8 mouse cellular contexts compared by ENCODE assay signal in genomic region chr4:86574939-86575282, GRCm38 (mm10). TPM values are rescaled to one million over a fixed set of nuclear protein-coding genes. Genes with fewer than 3 reads are reported as not detected.
A peak's percentile ranks its signal among the peaks of the same experiment; 100 is the strongest.
DNase-seq lines count a peak whose midpoint lies in the region; ATAC-seq and TF ChIP-seq lines count a peak whose summit lies in the region.

No protein-coding gene starts in this region.

- TF ChIP-seq EP300 in liver, embryonic 14.5 days (IDR thresholded peaks at IDR 0.05; ENCODE audit: low read depth), result no peak

- H3K9me3 ChIP-seq in heart, embryonic 13.5 days, result no peaks in the 10 kb centered on the region
- H3K9me3 ChIP-seq in ES-E14 (ENCODE audit: control insufficient read depth, insufficient read depth, low read depth, low read length), result no peaks in the 10 kb centered on the region
- H3K9me3 ChIP-seq in forebrain, embryonic 14.5 days (replicated peaks; ENCODE audit: control insufficient read depth, low read length), result no peaks in the 10 kb centered on the region
- no peaks in the 10 kb centered on the region for H3K9me3 ChIP-seq in liver, embryonic 14.5 days (ENCODE audit: control insufficient read depth, low read length)

- peaks cover 17% of the 10 kb centered on the region for H3K36me3 ChIP-seq in heart, embryonic 13.5 days
- H3K36me3 ChIP-seq in ES-E14 (ENCODE audit: control insufficient read depth, insufficient read depth, low read length, poor library complexity, severe bottlenecking), result no peaks in the 10 kb centered on the region
- H3K36me3 ChIP-seq in forebrain, embryonic 14.5 days (ENCODE audit: control insufficient read depth, insufficient read depth, low read length), result peaks cover 10% of the 10 kb centered on the region
- peaks cover 2% of the 10 kb centered on the region; the same call in 1 of the 2 replicates for H3K36me3 ChIP-seq in liver, embryonic 14.5 days (replicated peaks; ENCODE audit: control insufficient read depth, insufficient read depth, low read depth)

- H3K27me3 ChIP-seq in heart, embryonic 13.5 days (replicated peaks), result no peaks in the 10 kb centered on the region
- no peaks in the 10 kb centered on the region for H3K27me3 ChIP-seq in forebrain, embryonic 14.5 days (replicated peaks; ENCODE audit: control insufficient read depth, insufficient read depth, low read length)
- peaks cover 2% of the 10 kb centered on the region; the same call in 1 of the 2 replicates for H3K27me3 ChIP-seq in liver, embryonic 14.5 days (ENCODE audit: control insufficient read depth, insufficient read depth, low read length)

- H3K4me3 ChIP-seq in heart, embryonic 13.5 days, result peak overlapping the region; percentile 90
- peak overlapping the region; percentile 67 to 89 for H3K4me3 ChIP-seq in ES-E14 (ENCODE audit: insufficient read depth in 1 of 2, low read depth in 1 of 2, low read length in 2 of 2, poor library complexity in 1 of 2, severe bottlenecking in 1 of 2)
- H3K4me3 ChIP-seq in forebrain, embryonic 14.5 days (ENCODE audit: low read depth, low read length), result peak overlapping the region; percentile 89
- peak overlapping the region; percentile 88 to 98 for H3K4me3 ChIP-seq in liver, embryonic 14.5 days (ENCODE audit: insufficient read depth in 1 of 2, low read depth in 2 of 2, low read length in 2 of 2)

- DNase-seq in heart, adult 8-10 months (ENCODE audit: low spot score), result no peak
- DNase-seq in ES-E14 (ENCODE audit: low read depth, low spot score), result no peak
- no peak for DNase-seq in forebrain, embryonic 14.5 days (ENCODE audit: low spot score)
- DNase-seq in liver, embryonic 14.5 days (ENCODE audit: low read depth in 3 of 3, low spot score in 3 of 3), result peak in 2 of 3 experiments; percentile 12 to 32
- DNase-seq in spleen, postnatal 36 days (ENCODE audit: low spot score in 2 of 2), result no peak
- DNase-seq in right cerebral cortex, postnatal 4 days, result no peak
- no peak for DNase-seq in right cerebral cortex, postnatal 10 days (ENCODE audit: low spot score in 2 of 2)

- H3K9ac ChIP-seq in heart, embryonic 13.5 days, result peak overlapping the region; percentile 96
- H3K9ac ChIP-seq in ES-E14 (ENCODE audit: insufficient read depth, low read depth, low read length, poor library complexity, severe bottlenecking), result peak overlapping the region; percentile 77
- H3K9ac ChIP-seq in forebrain, embryonic 14.5 days (ENCODE audit: low read length), result peak overlapping the region; percentile 98
- H3K9ac ChIP-seq in liver, embryonic 14.5 days (replicated peaks), result peak overlapping the region; percentile 97

- peaks cover 22% of the 10 kb centered on the region for H3K4me1 ChIP-seq in heart, embryonic 13.5 days
- H3K4me1 ChIP-seq in ES-E14 (ENCODE audit: control insufficient read depth in 2 of 2, insufficient read depth in 2 of 2, low read length in 2 of 2, poor library complexity in 1 of 2), result no peaks in the 10 kb centered on the region
- peaks cover 14% of the 10 kb centered on the region for H3K4me1 ChIP-seq in forebrain, embryonic 14.5 days (ENCODE audit: control insufficient read depth, insufficient read depth, low read length)
- H3K4me1 ChIP-seq in liver, embryonic 14.5 days (replicated peaks; ENCODE audit: control insufficient read depth in 2 of 2, insufficient read depth in 2 of 2, low read length in 1 of 2), result peaks cover 9 to 18% of the 10 kb centered on the region in 2 experiments

- H3K27ac ChIP-seq in heart, embryonic 13.5 days (replicated peaks), result peak overlapping the region; percentile 97
- peak overlapping the region; percentile 71; the same call in 1 of the 2 replicates for H3K27ac ChIP-seq in ES-E14 (ENCODE audit: insufficient read depth, low read depth, low read length, poor library complexity, severe bottlenecking)
- H3K27ac ChIP-seq in forebrain, embryonic 14.5 days (ENCODE audit: low read depth, low read length), result peak overlapping the region; percentile 96
- H3K27ac ChIP-seq in liver, embryonic 14.5 days, result peak overlapping the region; percentile 98

- in situ Hi-C loops in ES-E14 (cut with MboI; ENCODE audit: low sequenced_read_pairs in 2 of 2, unreplicated experiment in 2 of 2), result no loop called here

- TF ChIP-seq CTCF in liver, embryonic 14.5 days (IDR thresholded peaks at IDR 0.05; ENCODE audit: low read depth), result no peak

- no peak for ATAC-seq in heart, embryonic 13.5 days (ENCODE audit: extremely low read depth, insufficient number of reproducible peaks, low FRiP score, low TSS enrichment)
- peak; percentile 24 for ATAC-seq in forebrain, embryonic 14.5 days
- ATAC-seq in liver, embryonic 14.5 days (ENCODE audit: insufficient read depth), result peak; percentile 26; the same call in 1 of the 2 replicates

- 17% methylated on average over 6 of the region's 6 CpGs for WGBS in heart, embryonic 13.5 days
- 11% methylated on average over 6 of the region's 6 CpGs for WGBS in forebrain, embryonic 14.5 days
- WGBS in liver, embryonic 14.5 days (ENCODE audit: insufficient replicate concordance), result 10% methylated on average over 6 of the region's 6 CpGs

- H3K4me2 ChIP-seq in heart, embryonic 13.5 days, result peak overlapping the region; percentile 88
- peak overlapping the region; percentile 88 for H3K4me2 ChIP-seq in forebrain, embryonic 14.5 days (ENCODE audit: low read length)
- peak overlapping the region; percentile 96 for H3K4me2 ChIP-seq in liver, embryonic 14.5 days (ENCODE audit: low read depth)

TF ChIP-seq in ES-E14, 5 proteins besides CTCF, POLR2A, EP300 and RAD21:
- 0 out of 2 replicates have a peak, but pooled peaks have one; percentile 6 for TF ChIP-seq MAFK (IDR thresholded peaks at IDR 0.05; ENCODE audit: insufficient read depth, low read depth, low read length)
- TF ChIP-seq ZNF384 (IDR thresholded peaks at IDR 0.05; ENCODE audit: low read depth, low read length), result no peak
- no peak for TF ChIP-seq ZC3H11A (IDR thresholded peaks at IDR 0.05; ENCODE audit: borderline replicate concordance, low read depth, low read length)

RNA-seq across cellular contexts. Expression of gene Rraga, which starts 0.6 kb away (rescaled TPM):
- 46.5 and 50.0 TPM in 2 replicates for polyA plus RNA-seq in heart, embryonic 13.5 days (2015; fragmentation: Nextera tagmentation; extraction: Ambion mirVana)
- total RNA-seq in heart, adult 8-10 months (2022), result 10 to 100 TPM; 54.5 to 58.4 (median 57.6) TPM
- 14.0 and 22.8 TPM in 2 replicates for total RNA-seq in ES-E14 (2012; rRNA removed)
- 126 and 132 TPM in 2 replicates for polyA plus RNA-seq in forebrain, embryonic 14.5 days (2014; fragmentation: Nextera tagmentation; extraction: Ambion mirVana)
- 28.1 and 38.4 TPM in 2 replicates for polyA plus RNA-seq in liver, embryonic 14.5 days (2012; rRNA removed)
- polyA plus RNA-seq in liver, embryonic 14.5 days (2014; fragmentation: Nextera tagmentation; extraction: Ambion mirVana), result 32.3 and 33.5 TPM in 2 replicates

RNA-seq across cellular contexts. Expression of gene Saxo1, which starts 16.8 kb away (rescaled TPM):
- 0.11 TPM in 1 of 2 replicates, not detected in the other for polyA plus RNA-seq in heart, embryonic 13.5 days (2015; fragmentation: Nextera tagmentation; extraction: Ambion mirVana)
- total RNA-seq in heart, adult 8-10 months (2022), result not detected
- 0.21 and 0.31 TPM in 2 replicates for total RNA-seq in ES-E14 (2012; rRNA removed)
- not detected in 2 replicates for polyA plus RNA-seq in forebrain, embryonic 14.5 days (2014; fragmentation: Nextera tagmentation; extraction: Ambion mirVana)
- not detected in 2 replicates for polyA plus RNA-seq in liver, embryonic 14.5 days (2012; rRNA removed)
- not detected in 2 replicates for polyA plus RNA-seq in liver, embryonic 14.5 days (2014; fragmentation: Nextera tagmentation; extraction: Ambion mirVana)

RNA-seq across cellular contexts. Expression of gene Haus6, which starts 36.9 kb away (rescaled TPM):
- polyA plus RNA-seq in heart, embryonic 13.5 days (2015; fragmentation: Nextera tagmentation; extraction: Ambion mirVana), result 9.1 and 10.3 TPM in 2 replicates
- total RNA-seq in heart, adult 8-10 months (2022), result 1 to 10 TPM; 4.4 to 6.7 (median 4.6) TPM
- total RNA-seq in ES-E14 (2012; rRNA removed), result 53.9 and 55.8 TPM in 2 replicates
- 11.5 and 12.7 TPM in 2 replicates for polyA plus RNA-seq in forebrain, embryonic 14.5 days (2014; fragmentation: Nextera tagmentation; extraction: Ambion mirVana)
- 3.8 and 5.7 TPM in 2 replicates for polyA plus RNA-seq in liver, embryonic 14.5 days (2012; rRNA removed)
- 12.7 and 14.2 TPM in 2 replicates for polyA plus RNA-seq in liver, embryonic 14.5 days (2014; fragmentation: Nextera tagmentation; extraction: Ambion mirVana)

Comparison
In these comparisons a context has a peak if more than half of its experiments do, and no peak if none do; other contexts are left out.
1. DNase-seq: peak in liver, embryonic 14.5 days (2 of 3); none in heart, adult 8-10 months (single experiment), ES-E14 (single experiment), forebrain, embryonic 14.5 days (single experiment), spleen, postnatal 36 days (0 of 2), right cerebral cortex, postnatal 4 days (single experiment) and right cerebral cortex, postnatal 10 days (0 of 2).
2. Peak in every context shown above with its lines, with median percentiles within 50 percentile points of each other: H3K27ac ChIP-seq, H3K4me2 ChIP-seq, H3K4me3 ChIP-seq and H3K9ac ChIP-seq.